Mouse (Mus musculus): ENCODE data around the gene H3f3a. TPM values are rescaled to one million over a fixed set of nuclear protein-coding genes. Genes with fewer than 3 reads are reported as not detected.

The H3f3a gene
- polyA plus RNA-seq, 1 experiment from 2014 or later: 3,506 TPM

- H3K27ac ChIP-seq: no peak overlapping the region
- no peaks in the 10 kb centered on the region for H3K27me3 ChIP-seq (replicated peaks)
- peak overlapping the region; percentile 77; the same call in 1 of the 2 replicates for H3K4me2 ChIP-seq (replicated peaks)
- WGBS: 45% methylated on average over 12 of the region's 12 CpGs
- ATAC-seq (ENCODE audit: low FRiP score, low read depth): no peak
- H3K9me3 ChIP-seq: no peaks in the 10 kb centered on the region
- H3K4me3 ChIP-seq: no peak overlapping the region
- peaks cover 5% of the 10 kb centered on the region; the same call in 1 of the 2 replicates for H3K36me3 ChIP-seq
- H3K9ac ChIP-seq: peak overlapping the region; percentile 1; the same call in 1 of the 2 replicates
- peaks cover 21% of the 10 kb centered on the region for H3K4me1 ChIP-seq
Measured at GRCm38 (mm10) chr1:180815371-180816024, 1.8 kb upstream of the H3f3a start.

- peak overlapping the region; percentile 77 for H3K4me2 ChIP-seq (replicated peaks)
- H3K4me3 ChIP-seq: peak overlapping the region; percentile 91
- no peaks in the 10 kb centered on the region for H3K27me3 ChIP-seq (replicated peaks)
- no peaks in the 10 kb centered on the region for H3K9me3 ChIP-seq
- H3K27ac ChIP-seq: peak overlapping the region; percentile 99
- 1% methylated on average over 59 of the region's 65 CpGs for WGBS
- peak; percentile 97 for ATAC-seq (ENCODE audit: low FRiP score, low read depth)
- peaks cover 21% of the 10 kb centered on the region for H3K36me3 ChIP-seq
- peak overlapping the region; percentile 99 for H3K9ac ChIP-seq
- H3K4me1 ChIP-seq: peaks cover 35% of the 10 kb centered on the region
Measured at GRCm38 (mm10) chr1:180813409-180813884, 296 bp downstream of the H3f3a start.

GRCm38 (mm10) chr1:180812463-180813408, 1.0 kb downstream of the H3f3a start:
- Histone ChIP-seq H3K27me3 (replicated peaks) (no peaks in the 10 kb centered on the region), H3K36me3 (peaks cover 26% of the 10 kb centered on the region), H3K9me3 (no peaks in the 10 kb centered on the region), H3K4me3 (peak overlapping the region; percentile 91), H3K4me1 (peaks cover 38% of the 10 kb centered on the region), H3K27ac (peak overlapping the region; percentile 99), H3K9ac (peak overlapping the region; percentile 99), H3K4me2 (replicated peaks) (peak overlapping the region; percentile 61)
- under 1% methylated on average over 71 of the region's 71 CpGs for WGBS
- peak; percentile 19 for ATAC-seq (ENCODE audit: low FRiP score, low read depth)

- H3K27ac ChIP-seq: peak overlapping the region; percentile 99
- peak overlapping the region; percentile 91 for H3K4me3 ChIP-seq
- no peaks in the 10 kb centered on the region for H3K27me3 ChIP-seq (replicated peaks)
- H3K36me3 ChIP-seq: peaks cover 35% of the 10 kb centered on the region
- no peaks in the 10 kb centered on the region for H3K9me3 ChIP-seq
- no peak for ATAC-seq (ENCODE audit: low FRiP score, low read depth)
- peak overlapping the region; percentile 99 for H3K9ac ChIP-seq
- WGBS: 6% methylated on average over 27 of the region's 27 CpGs
- peak overlapping the region; percentile 61 for H3K4me2 ChIP-seq (replicated peaks)
- peaks cover 38% of the 10 kb centered on the region for H3K4me1 ChIP-seq
Measured at GRCm38 (mm10) chr1:180811596-180812462, 1.9 kb downstream of the H3f3a start.

DNA sequence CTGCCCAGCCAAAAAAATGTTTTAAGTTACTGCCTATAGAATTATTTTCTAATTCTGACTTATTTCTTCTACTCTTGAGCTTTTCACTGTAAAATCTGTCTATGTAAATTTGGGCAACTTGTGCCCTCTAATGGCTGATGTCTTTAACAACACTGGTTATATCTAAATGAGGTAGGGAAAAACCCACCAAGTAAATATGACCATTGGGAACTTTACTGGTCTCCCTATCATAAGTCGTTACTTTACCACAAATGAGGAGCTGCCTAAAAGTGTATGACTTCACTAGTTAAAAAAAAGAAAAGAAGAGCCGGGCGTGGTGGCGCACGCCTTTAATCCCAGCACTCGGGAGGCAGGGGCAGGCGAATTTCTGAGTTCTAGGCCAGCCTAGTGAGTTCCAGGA, 2.8 kb downstream of the H3f3a start:
- no peaks in the 10 kb centered on the region for H3K9me3 ChIP-seq
- H3K36me3 ChIP-seq: peaks cover 44% of the 10 kb centered on the region
- ATAC-seq (ENCODE audit: low FRiP score, low read depth): no peak
- H3K4me3 ChIP-seq: peak overlapping the region; percentile 25
- H3K27me3 ChIP-seq (replicated peaks): no peaks in the 10 kb centered on the region
- no peak overlapping the region for H3K9ac ChIP-seq
- H3K4me2 ChIP-seq (replicated peaks): peak overlapping the region; percentile 61
- H3K4me1 ChIP-seq: peaks cover 36% of the 10 kb centered on the region
- H3K27ac ChIP-seq: no peak overlapping the region
- 85% methylated on average over 7 of the region's 7 CpGs for WGBS

- no peak for ATAC-seq (ENCODE audit: low FRiP score, low read depth)
- H3K27ac ChIP-seq: no peak overlapping the region
- no peak overlapping the region for H3K4me2 ChIP-seq (replicated peaks)
- H3K4me1 ChIP-seq: peaks cover 24% of the 10 kb centered on the region
- H3K27me3 ChIP-seq (replicated peaks): no peaks in the 10 kb centered on the region
- no peaks in the 10 kb centered on the region for H3K9me3 ChIP-seq
- H3K4me3 ChIP-seq: no peak overlapping the region
- peaks cover 65% of the 10 kb centered on the region for H3K36me3 ChIP-seq
- 87% methylated on average over 5 of the region's 5 CpGs for WGBS
- no peak overlapping the region for H3K9ac ChIP-seq
Measured at GRCm38 (mm10) chr1:180808831-180809230, 4.9 kb downstream of the H3f3a start.

- Histone ChIP-seq H3K36me3 (peaks cover 83% of the 10 kb centered on the region), H3K9me3 (no peaks in the 10 kb centered on the region), H3K4me1 (peaks cover 5% of the 10 kb centered on the region; the same call in 1 of the 2 replicates), H3K9ac (no peak overlapping the region), H3K4me2 (replicated peaks) (no peak overlapping the region), H3K4me3 (no peak overlapping the region), H3K27ac (no peak overlapping the region), H3K27me3 (replicated peaks) (no peaks in the 10 kb centered on the region)
- ATAC-seq (ENCODE audit: low FRiP score, low read depth): no peak
- 93% methylated on average over 6 of the region's 6 CpGs for WGBS
Measured at GRCm38 (mm10) chr1:180803881-180804280, 9.9 kb downstream of the H3f3a start.

GRCm38 (mm10) chr1:180801466-180801994, 12.2 kb downstream of the H3f3a start:
- peaks cover 64% of the 10 kb centered on the region for H3K36me3 ChIP-seq
- no peaks in the 10 kb centered on the region for H3K9me3 ChIP-seq
- WGBS: 85% methylated on average over 3 of the region's 3 CpGs
- H3K4me2 ChIP-seq (replicated peaks): no peak overlapping the region
- H3K9ac ChIP-seq: no peak overlapping the region
- no peaks in the 10 kb centered on the region for H3K4me1 ChIP-seq
- no peak for ATAC-seq (ENCODE audit: low FRiP score, low read depth)
- no peaks in the 10 kb centered on the region for H3K27me3 ChIP-seq (replicated peaks)
- no peak overlapping the region for H3K4me3 ChIP-seq
- H3K27ac ChIP-seq: no peak overlapping the region

DNA sequence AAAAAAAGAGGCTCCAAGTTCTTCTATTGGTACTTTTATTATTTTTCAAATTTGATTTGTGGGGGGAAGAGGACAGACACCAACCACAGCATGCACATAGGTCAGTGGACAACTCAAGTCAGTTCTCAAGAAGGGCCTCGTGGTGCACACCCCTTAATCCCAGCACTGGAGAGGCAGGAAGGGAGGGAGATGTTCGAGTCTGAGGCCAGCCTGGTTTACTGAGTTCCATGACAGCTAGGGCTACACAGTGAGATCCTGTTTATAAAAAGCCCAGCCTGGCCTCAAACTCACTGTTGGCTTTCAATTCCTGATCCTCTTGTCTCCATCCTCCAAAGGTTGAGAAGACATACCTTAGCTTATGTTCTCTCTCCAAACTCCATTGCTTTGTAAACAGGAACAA, 12.9 kb downstream of the H3f3a start:
- peaks cover 57% of the 10 kb centered on the region for H3K36me3 ChIP-seq
- H3K4me1 ChIP-seq: no peaks in the 10 kb centered on the region
- no peak overlapping the region for H3K27ac ChIP-seq
- no peak overlapping the region for H3K4me3 ChIP-seq
- no peaks in the 10 kb centered on the region for H3K9me3 ChIP-seq
- no peak overlapping the region for H3K9ac ChIP-seq
- 78% methylated on average over 2 of the region's 2 CpGs for WGBS
- ATAC-seq (ENCODE audit: low FRiP score, low read depth): no peak
- H3K4me2 ChIP-seq (replicated peaks): no peak overlapping the region
- H3K27me3 ChIP-seq (replicated peaks): no peaks in the 10 kb centered on the region

DNA sequence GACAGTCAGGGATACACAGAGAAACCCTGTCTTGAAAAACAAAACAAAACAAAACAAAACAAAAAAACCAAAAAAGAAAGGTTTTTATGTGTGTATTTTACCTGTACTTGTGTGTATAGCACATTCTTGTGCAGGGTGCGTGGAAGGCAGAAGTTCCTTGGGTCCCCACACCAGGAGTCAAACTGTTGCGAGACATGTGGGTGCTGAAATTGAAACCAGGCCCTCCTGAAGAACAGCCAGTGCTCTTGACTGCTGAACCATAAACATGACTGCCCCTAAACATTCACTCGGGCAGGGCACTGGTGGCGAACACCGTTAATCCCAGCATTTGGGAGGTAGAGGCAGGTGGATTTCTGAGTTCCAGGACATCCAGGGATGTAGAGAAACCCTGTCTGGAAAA, 13.7 kb downstream of the H3f3a start:
- 96% methylated on average over 5 of the region's 5 CpGs for WGBS
- no peaks in the 10 kb centered on the region for H3K27me3 ChIP-seq (replicated peaks)
- H3K4me3 ChIP-seq: no peak overlapping the region
- H3K27ac ChIP-seq: no peak overlapping the region
- H3K4me2 ChIP-seq (replicated peaks): no peak overlapping the region
- no peaks in the 10 kb centered on the region for H3K9me3 ChIP-seq
- no peak overlapping the region for H3K9ac ChIP-seq
- H3K36me3 ChIP-seq: peaks cover 49% of the 10 kb centered on the region
- no peak for ATAC-seq (ENCODE audit: low FRiP score, low read depth)
- no peaks in the 10 kb centered on the region for H3K4me1 ChIP-seq

GRCm38 (mm10) chr1:180799253-180799652, 14.5 kb downstream of the H3f3a start:
- Histone ChIP-seq H3K27ac (no peak overlapping the region), H3K36me3 (peaks cover 41% of the 10 kb centered on the region), H3K9me3 (no peaks in the 10 kb centered on the region), H3K4me1 (peaks cover 4% of the 10 kb centered on the region), H3K4me3 (no peak overlapping the region), H3K4me2 (replicated peaks) (no peak overlapping the region), H3K9ac (no peak overlapping the region), H3K27me3 (replicated peaks) (no peaks in the 10 kb centered on the region)
- WGBS: 89% methylated on average over 5 of the region's 5 CpGs
- ATAC-seq (ENCODE audit: low FRiP score, low read depth): no peak
